Comparison of ENCODE assay signal across 8 mouse cellular contexts in the genomic region with DNA sequence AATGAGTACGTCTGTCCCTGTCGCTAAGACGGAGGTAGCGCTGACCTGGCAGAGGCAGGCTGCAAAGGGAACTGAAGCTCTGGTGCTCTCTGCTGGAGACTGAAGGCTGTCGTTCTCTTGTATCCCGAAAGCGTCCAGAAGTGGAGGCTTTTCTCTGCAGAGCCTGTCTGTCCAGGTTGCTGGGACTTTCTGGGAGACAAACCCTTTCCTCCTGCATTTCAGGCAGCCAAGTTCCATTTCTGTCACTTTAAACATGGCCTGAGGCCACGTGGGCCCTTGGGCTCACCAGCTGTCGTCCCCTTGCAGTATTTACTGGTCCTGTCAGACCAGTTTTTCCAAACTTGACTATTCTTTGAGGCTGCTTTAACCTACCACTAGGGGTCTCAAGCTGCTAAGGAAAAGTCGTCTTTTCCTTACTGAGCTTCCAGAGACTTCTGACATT.
DNase-seq lines count a peak whose midpoint lies in the region; ATAC-seq lines count a peak whose summit lies in the region.

No protein-coding gene starts in this region.

- peaks cover 30% of the 10 kb centered on the region for H3K27me3 ChIP-seq in embryonic facial prominence, embryonic 10.5 days (replicated peaks; ENCODE audit: low read depth, poor library complexity, severe bottlenecking)
- H3K27me3 ChIP-seq in stomach, embryonic 14.5 days (ENCODE audit: control insufficient read depth, insufficient read depth, low read length), result no peaks in the 10 kb centered on the region

- no peak overlapping the region for H3K9ac ChIP-seq in stomach, embryonic 14.5 days (replicated peaks; ENCODE audit: low read depth, low read length)

- peak; percentile 76; the same call in 1 of the 2 replicates for ATAC-seq in stomach, embryonic 14.5 days (ENCODE audit: insufficient number of reproducible peaks, insufficient read depth, low FRiP score, low read depth)
- no peak for ATAC-seq in monocyte, adult 5-6 weeks (replicated peaks; ENCODE audit: insufficient number of reproducible peaks, low FRiP score, low TSS enrichment, poor library complexity, severe bottlenecking)

- H3K9me3 ChIP-seq in embryonic facial prominence, embryonic 10.5 days, result no peaks in the 10 kb centered on the region
- no peaks in the 10 kb centered on the region for H3K9me3 ChIP-seq in stomach, embryonic 14.5 days (ENCODE audit: control insufficient read depth, low read depth, low read length)

- no peaks in the 10 kb centered on the region; the same call in 1 of the 2 replicates for H3K4me1 ChIP-seq in embryonic facial prominence, embryonic 10.5 days
- no peaks in the 10 kb centered on the region for H3K4me1 ChIP-seq in stomach, embryonic 14.5 days (ENCODE audit: control insufficient read depth, insufficient read depth, low read length)

- no peak overlapping the region for H3K27ac ChIP-seq in embryonic facial prominence, embryonic 10.5 days (replicated peaks)
- H3K27ac ChIP-seq in stomach, embryonic 14.5 days (ENCODE audit: low read length), result no peak overlapping the region

- no peak overlapping the region for H3K4me3 ChIP-seq in embryonic facial prominence, embryonic 10.5 days
- no peak overlapping the region for H3K4me3 ChIP-seq in stomach, embryonic 14.5 days (ENCODE audit: low read depth, low read length)

- H3K4me2 ChIP-seq in stomach, embryonic 14.5 days (replicated peaks; ENCODE audit: low read depth, low read length), result no peak overlapping the region

- peaks cover 19% of the 10 kb centered on the region for H3K36me3 ChIP-seq in embryonic facial prominence, embryonic 10.5 days (replicated peaks)
- no peaks in the 10 kb centered on the region; the same call in 1 of the 2 replicates for H3K36me3 ChIP-seq in stomach, embryonic 14.5 days (ENCODE audit: control insufficient read depth, insufficient read depth, low read length)

- WGBS in embryonic facial prominence, embryonic 10.5 days, result 42% methylated on average over 10 of the region's 10 CpGs
- WGBS in stomach, embryonic 14.5 days, result 38% methylated on average over 10 of the region's 10 CpGs

- DNase-seq in left cerebral cortex, postnatal 25 days (ENCODE audit: low spot score in 2 of 2), result peak; percentile 24 to 48
- DNase-seq in left cerebral cortex, adult 9 months (ENCODE audit: low spot score in 2 of 2), result no peak
- DNase-seq in cerebellum, adult 11 months, result peak; percentile 30
- DNase-seq in embryonic facial prominence, embryonic 10.5 days (ENCODE audit: low spot score), result peak; percentile 28
- DNase-seq in kidney, postnatal 4 days, result peak; percentile 14 to 51
- DNase-seq in urinary bladder, postnatal 10 days (ENCODE audit: low spot score), result no peak

- intact Hi-C loops in left cerebral cortex, postnatal 25 days (cut with DNase I), result loop anchor here (2.0 kb wide), 1 partner anchor 126 kb away; the partner anchor contains the start of gene Tmem164

Comparison
In these comparisons a context has a peak if more than half of its experiments do, and no peak if none do; other contexts are left out.
1. DNase-seq: peak in left cerebral cortex, postnatal 25 days (2 of 2), cerebellum, adult 11 months (single experiment), embryonic facial prominence, embryonic 10.5 days (single experiment) and kidney, postnatal 4 days (2 of 2); none in left cerebral cortex, adult 9 months (0 of 2) and urinary bladder, postnatal 10 days (single experiment).